Mouse (Mus musculus): ENCODE data around the gene Tmem107. TPM values are rescaled to one million over a fixed set of nuclear protein-coding genes. Genes with fewer than 3 reads are reported as not detected.

The Tmem107 gene
- polyA plus RNA-seq, 2 experiments, result 47.8 to 54.4 TPM

DNA sequence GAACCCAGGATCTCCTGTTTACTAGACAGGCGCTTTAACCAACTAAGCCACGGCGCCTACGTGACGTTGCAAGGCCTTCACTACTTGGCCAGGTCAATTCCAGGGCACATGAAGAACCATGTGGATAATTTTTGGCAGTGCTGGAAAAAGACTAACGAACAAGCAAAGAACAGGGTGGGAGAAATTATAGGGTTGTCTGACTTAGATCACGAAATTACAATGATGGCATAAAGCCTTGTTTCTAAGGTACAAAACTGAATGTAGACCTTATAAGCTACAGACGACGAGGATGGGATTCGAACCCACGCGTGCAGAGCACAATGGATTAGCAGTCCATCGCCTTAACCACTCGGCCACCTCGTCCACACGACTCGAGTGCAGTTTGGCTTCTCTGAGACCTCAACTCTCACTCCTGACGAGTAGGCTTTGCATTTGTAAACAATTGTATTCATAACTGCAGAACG is 7.8 kb upstream of the Tmem107 start:
- Histone ChIP-seq H3K27me3 (ENCODE audit: control insufficient read depth, insufficient read depth, low read length) (no peaks in the 10 kb centered on the region), H3K4me1 (ENCODE audit: control insufficient read depth, insufficient read depth, low read length) (peaks cover 23% of the 10 kb centered on the region), H3K4me2 (replicated peaks; ENCODE audit: low read depth, low read length, severe bottlenecking) (peak overlapping the region; percentile 87), H3K9me3 (ENCODE audit: control insufficient read depth, low read length) (no peaks in the 10 kb centered on the region), H3K27ac (replicated peaks; ENCODE audit: low read depth, low read length) (peak overlapping the region; percentile 82), H3K36me3 (ENCODE audit: control insufficient read depth, insufficient read depth, low read length) (no peaks in the 10 kb centered on the region), H3K4me3 (replicated peaks; ENCODE audit: low read length) (peak overlapping the region; percentile 46), H3K9ac (ENCODE audit: low read depth, low read length, severe bottlenecking) (peak overlapping the region; percentile 52; the same call in 1 of the 2 replicates)
- WGBS, result under 1% methylated on average over 19 of the region's 19 CpGs
- DNase-seq (ENCODE audit: low spot score) (peak; percentile 97), ATAC-seq (ENCODE audit: low FRiP score, low read depth) (peak; percentile 65)
- TF ChIP-seq POLR2A (IDR thresholded peaks at IDR 0.05; ENCODE audit: borderline replicate concordance, extremely low read depth, insufficient read depth, insufficient read length), result no peak

DNA sequence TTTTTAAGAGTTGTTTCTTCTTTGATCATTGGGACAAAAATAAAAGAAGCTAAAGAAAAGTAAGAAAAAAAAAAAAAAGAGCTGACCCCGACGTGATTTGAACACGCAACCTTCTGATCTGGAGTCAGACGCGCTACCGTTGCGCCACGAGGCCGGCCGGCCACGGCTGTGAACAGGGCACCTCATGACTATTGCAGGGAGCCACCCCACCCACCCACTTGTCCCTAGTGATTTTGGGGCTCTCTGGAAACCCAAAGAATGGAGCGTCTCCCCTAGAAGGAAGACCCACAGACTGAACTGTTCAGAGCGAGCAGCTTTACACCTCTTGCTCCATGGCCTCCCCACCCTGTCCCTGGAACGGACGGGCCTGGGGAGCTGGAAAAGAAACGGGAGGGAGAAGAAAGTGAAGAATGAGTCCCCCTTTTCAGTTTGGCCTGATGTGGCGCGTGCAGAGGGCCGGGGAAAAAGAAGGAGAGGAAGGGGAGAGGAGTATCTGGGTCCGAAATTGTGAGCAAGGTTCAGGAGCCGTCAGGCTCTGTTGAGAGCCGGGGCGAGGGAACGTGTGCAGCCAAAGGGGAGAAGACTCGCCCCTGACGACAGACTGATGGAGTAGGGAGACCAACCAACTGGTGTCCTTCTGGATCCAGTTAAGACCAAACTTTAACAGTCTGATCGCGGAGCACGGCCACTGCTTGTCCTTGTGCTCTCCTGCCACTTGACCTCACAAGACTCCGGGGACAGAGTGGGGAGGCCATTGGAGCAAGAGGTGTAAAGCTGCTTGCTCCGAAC is 7.0 kb upstream of the Tmem107 start:
- 0 out of 2 replicates have a peak, but pooled peaks have one; percentile 15 for TF ChIP-seq POLR2A (IDR thresholded peaks at IDR 0.05; ENCODE audit: borderline replicate concordance, extremely low read depth, insufficient read depth, insufficient read length)
- peak overlapping the region; percentile 87 for H3K4me2 ChIP-seq (replicated peaks; ENCODE audit: low read depth, low read length, severe bottlenecking)
- no peaks in the 10 kb centered on the region for H3K36me3 ChIP-seq (ENCODE audit: control insufficient read depth, insufficient read depth, low read length)
- ATAC-seq (ENCODE audit: low FRiP score, low read depth) (peak; percentile 54), DNase-seq (ENCODE audit: low spot score) (peak; percentile 80)
- H3K27me3 ChIP-seq (ENCODE audit: control insufficient read depth, insufficient read depth, low read length), result no peaks in the 10 kb centered on the region
- H3K9ac ChIP-seq (ENCODE audit: low read depth, low read length, severe bottlenecking), result peak overlapping the region; percentile 52
- 1% methylated on average over 31 of the region's 31 CpGs for WGBS
- H3K9me3 ChIP-seq (ENCODE audit: control insufficient read depth, low read length), result no peaks in the 10 kb centered on the region
- H3K27ac ChIP-seq (replicated peaks; ENCODE audit: low read depth, low read length), result peak overlapping the region; percentile 82
- peak overlapping the region; percentile 46 for H3K4me3 ChIP-seq (replicated peaks; ENCODE audit: low read length)
- H3K4me1 ChIP-seq (ENCODE audit: control insufficient read depth, insufficient read depth, low read length), result peaks cover 19% of the 10 kb centered on the region

DNA sequence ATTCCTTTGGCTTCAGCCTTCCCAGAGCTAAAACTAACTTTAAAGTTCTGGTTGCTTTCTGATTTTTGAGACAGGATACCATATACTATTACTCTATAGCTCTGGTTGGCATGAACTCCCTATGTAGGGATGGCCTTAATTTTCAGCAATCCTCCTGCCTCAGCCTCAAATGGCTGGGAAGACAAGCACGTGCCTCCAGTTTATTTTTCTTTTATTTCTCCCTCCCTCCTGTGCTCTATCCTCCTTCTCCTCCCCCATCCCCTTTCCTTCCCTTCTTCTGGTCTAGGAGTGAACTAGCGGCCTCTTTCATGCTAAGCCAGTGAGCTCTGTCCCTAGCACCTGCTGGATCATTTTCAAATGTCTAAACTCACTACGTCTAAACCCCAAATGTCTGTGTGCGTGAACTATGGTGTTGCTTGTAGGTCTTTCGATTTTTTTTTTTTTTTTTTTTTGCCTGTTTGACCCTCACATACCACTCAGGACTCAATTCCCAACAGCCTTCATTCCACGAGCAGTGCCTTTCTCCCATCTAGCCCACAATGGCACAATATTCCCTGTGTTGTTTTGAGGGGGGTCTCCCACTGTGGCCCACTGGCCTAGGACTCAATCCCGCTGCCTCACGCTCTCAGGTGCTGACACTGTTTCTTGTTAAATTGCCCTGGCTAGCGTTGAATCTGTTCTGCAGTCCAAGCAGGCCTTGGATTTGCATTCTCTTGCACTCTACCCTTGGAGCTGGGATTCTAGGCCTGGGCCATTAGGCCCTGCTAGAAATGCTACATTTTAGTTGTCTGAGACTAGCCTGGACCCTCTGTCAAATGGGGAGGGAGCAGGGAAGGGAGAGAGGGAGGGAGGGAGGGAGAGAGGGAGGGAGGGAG is 6.1 kb upstream of the Tmem107 start:
- no peak for TF ChIP-seq POLR2A (IDR thresholded peaks at IDR 0.05; ENCODE audit: borderline replicate concordance, extremely low read depth, insufficient read depth, insufficient read length)
- Histone ChIP-seq H3K4me1 (ENCODE audit: control insufficient read depth, insufficient read depth, low read length) (peaks cover 17% of the 10 kb centered on the region), H3K27me3 (ENCODE audit: control insufficient read depth, insufficient read depth, low read length) (no peaks in the 10 kb centered on the region), H3K9ac (ENCODE audit: low read depth, low read length, severe bottlenecking) (peak overlapping the region; percentile 49), H3K36me3 (ENCODE audit: control insufficient read depth, insufficient read depth, low read length) (no peaks in the 10 kb centered on the region), H3K27ac (replicated peaks; ENCODE audit: low read depth, low read length) (peak overlapping the region; percentile 45; the same call in 1 of the 2 replicates), H3K9me3 (ENCODE audit: control insufficient read depth, low read length) (no peaks in the 10 kb centered on the region), H3K4me2 (replicated peaks; ENCODE audit: low read depth, low read length, severe bottlenecking) (peak overlapping the region; percentile 55), H3K4me3 (replicated peaks; ENCODE audit: low read length) (peak overlapping the region; percentile 46)
- ATAC-seq (ENCODE audit: low FRiP score, low read depth) (no peak), DNase-seq (ENCODE audit: low spot score) (no peak)
- WGBS, result 52% methylated on average over 9 of the region's 9 CpGs

DNA sequence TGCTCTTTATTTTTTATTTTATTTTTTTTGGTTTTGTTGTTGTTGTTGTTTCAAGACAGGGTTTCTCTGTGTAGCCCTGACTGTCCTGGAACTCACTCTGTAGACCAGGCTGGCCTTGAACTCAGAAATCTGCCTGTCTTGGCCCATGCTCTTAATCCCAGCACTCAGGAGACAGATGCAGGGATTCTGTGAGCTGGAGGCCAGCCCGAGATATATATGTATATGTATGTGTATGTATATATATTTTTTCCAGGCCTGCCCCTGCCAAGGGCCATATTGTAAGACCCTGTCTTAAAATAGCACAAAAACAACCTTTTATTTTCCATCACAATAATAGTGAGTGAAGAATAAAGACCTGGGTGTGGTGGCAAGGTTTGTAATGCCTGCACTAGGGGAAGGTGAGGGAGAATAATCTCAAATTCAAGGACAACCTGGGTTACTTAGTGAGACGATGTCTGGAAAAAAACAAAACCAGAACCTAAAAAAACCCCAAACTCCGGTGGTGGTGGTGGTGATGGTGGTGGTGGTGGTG is 5.1 kb upstream of the Tmem107 start:
- ATAC-seq (ENCODE audit: low FRiP score, low read depth) (no peak), DNase-seq (ENCODE audit: low spot score) (no peak)
- no peak overlapping the region for H3K9ac ChIP-seq (ENCODE audit: low read depth, low read length, severe bottlenecking)
- TF ChIP-seq POLR2A (IDR thresholded peaks at IDR 0.05; ENCODE audit: borderline replicate concordance, extremely low read depth, insufficient read depth, insufficient read length), result no peak
- no peak overlapping the region for H3K27ac ChIP-seq (replicated peaks; ENCODE audit: low read depth, low read length)
- no peak overlapping the region; the same call in 1 of the 2 replicates for H3K4me2 ChIP-seq (replicated peaks; ENCODE audit: low read depth, low read length, severe bottlenecking)
- H3K27me3 ChIP-seq (ENCODE audit: control insufficient read depth, insufficient read depth, low read length), result no peaks in the 10 kb centered on the region
- no peak overlapping the region for H3K4me3 ChIP-seq (replicated peaks; ENCODE audit: low read length)
- no peaks in the 10 kb centered on the region for H3K9me3 ChIP-seq (ENCODE audit: control insufficient read depth, low read length)
- H3K36me3 ChIP-seq (ENCODE audit: control insufficient read depth, insufficient read depth, low read length), result no peaks in the 10 kb centered on the region
- 67% methylated on average over 3 of the region's 3 CpGs for WGBS
- peaks cover 21% of the 10 kb centered on the region for H3K4me1 ChIP-seq (ENCODE audit: control insufficient read depth, insufficient read depth, low read length)

All from limb, embryonic 14.5 days (tissue).